Mouse (Mus musculus): ENCODE results near the gene Ptprn2.

DNA sequence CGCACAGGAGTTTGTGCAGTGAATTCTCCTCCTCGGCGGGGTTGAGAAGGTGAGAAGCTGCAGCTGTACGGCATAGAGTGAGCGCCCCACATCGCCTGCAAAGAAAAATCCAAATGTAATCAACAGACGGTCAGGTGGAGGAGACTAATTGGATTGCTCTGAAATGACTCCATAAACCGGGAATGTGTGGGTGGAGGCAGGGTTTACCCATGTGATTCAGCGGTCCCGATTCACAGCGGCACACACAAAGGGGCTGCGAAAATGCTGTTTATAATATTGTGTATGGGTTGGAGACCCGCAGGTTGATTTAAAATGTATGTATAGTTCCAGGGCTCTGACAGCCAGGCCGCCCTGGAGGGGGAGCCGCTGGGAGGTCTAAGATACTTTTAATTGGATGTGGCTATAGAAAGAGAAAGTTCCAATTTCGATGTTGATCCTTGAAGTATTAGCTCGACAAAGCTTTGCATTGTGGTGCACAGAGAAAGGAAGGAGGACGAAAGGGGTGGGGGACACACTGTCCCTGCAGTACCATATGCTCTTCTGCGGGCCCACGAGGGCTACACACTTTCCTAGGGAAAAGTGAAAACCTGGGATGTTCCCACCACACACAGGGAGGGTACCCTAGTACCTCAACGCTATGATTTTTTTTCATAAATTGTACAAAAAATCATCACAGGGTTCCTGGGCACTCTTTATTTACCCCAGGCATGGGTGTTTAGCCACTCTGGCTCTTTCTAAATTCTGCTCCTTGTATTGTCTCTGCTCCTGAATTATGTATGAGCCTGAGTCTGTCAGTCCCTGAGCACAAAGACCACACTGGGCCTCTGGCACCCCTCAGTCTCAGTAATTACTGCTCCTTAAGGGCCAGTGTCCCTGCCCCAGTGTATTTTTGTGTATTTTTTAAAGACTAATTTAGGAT lies 568.6 kb downstream of the Ptprn2 start:
- no peak for TF ChIP-seq CTCF (IDR thresholded peaks at IDR 0.05; ENCODE audit: borderline replicate concordance, extremely low read depth, insufficient read depth, insufficient read length)
- TF ChIP-seq POLR2A (IDR thresholded peaks at IDR 0.05; ENCODE audit: borderline replicate concordance, extremely low read depth, insufficient read depth, insufficient read length, poor library complexity, severe bottlenecking): no peak
